Mouse (Mus musculus): Measurements from ENCODE around the gene Nckap5. TPM values are rescaled to one million over a fixed set of nuclear protein-coding genes. Genes with fewer than 3 reads are reported as not detected.

Nckap5 gene
- polyA plus RNA-seq, 1 experiment from 2014 or later: 2.7 TPM

- no peak for ATAC-seq (ENCODE audit: insufficient number of reproducible peaks, low FRiP score, low TSS enrichment, low read depth)
- no peak overlapping the region for H3K9ac ChIP-seq (ENCODE audit: low read length)
Observed at GRCm38 (mm10) chr1:126760386-126760785, 70.2 kb downstream of the Nckap5 start.

GRCm38 (mm10) chr1:126755682-126756081, 74.9 kb downstream of the Nckap5 start:
- Histone ChIP-seq H3K9ac (ENCODE audit: low read length) (no peak overlapping the region), H3K27me3 (ENCODE audit: control insufficient read depth, insufficient read depth, low read length) (no peaks in the 10 kb centered on the region), H3K27ac (replicated peaks; ENCODE audit: low read depth, low read length) (no peak overlapping the region), H3K36me3 (ENCODE audit: control insufficient read depth, insufficient read depth, low read length) (no peaks in the 10 kb centered on the region), H3K4me1 (ENCODE audit: control insufficient read depth, insufficient read depth, low read length) (no peaks in the 10 kb centered on the region), H3K4me3 (ENCODE audit: low read depth, low read length) (no peak overlapping the region), H3K4me2 (ENCODE audit: low read depth, severe bottlenecking) (no peak overlapping the region), H3K9me3 (ENCODE audit: control insufficient read depth, low read length) (no peaks in the 10 kb centered on the region)
- 40% methylated on average over 5 of the region's 5 CpGs for WGBS
- no peak for ATAC-seq (ENCODE audit: insufficient number of reproducible peaks, low FRiP score, low TSS enrichment, low read depth)
- DNase-seq (ENCODE audit: low spot score): no peak

More at GRCm38 (mm10) chr1:126760386-126760785, 70.2 kb downstream of the Nckap5 start:
- DNase-seq (ENCODE audit: low spot score): no peak
- no peaks in the 10 kb centered on the region for H3K36me3 ChIP-seq (ENCODE audit: control insufficient read depth, insufficient read depth, low read length)
- no peaks in the 10 kb centered on the region for H3K9me3 ChIP-seq (ENCODE audit: control insufficient read depth, low read length)
- 79% methylated on average over 2 of the region's 2 CpGs for WGBS
- no peak overlapping the region for H3K4me2 ChIP-seq (ENCODE audit: low read depth, severe bottlenecking)
- no peaks in the 10 kb centered on the region for H3K27me3 ChIP-seq (ENCODE audit: control insufficient read depth, insufficient read depth, low read length)
- no peaks in the 10 kb centered on the region for H3K4me1 ChIP-seq (ENCODE audit: control insufficient read depth, insufficient read depth, low read length)
- no peak overlapping the region for H3K27ac ChIP-seq (replicated peaks; ENCODE audit: low read depth, low read length)
- H3K4me3 ChIP-seq (ENCODE audit: low read depth, low read length): no peak overlapping the region

GRCm38 (mm10) chr1:126753611-126754010, 77.0 kb downstream of the Nckap5 start:
- Histone ChIP-seq H3K27ac (replicated peaks; ENCODE audit: low read depth, low read length) (no peak overlapping the region), H3K9me3 (ENCODE audit: control insufficient read depth, low read length) (no peaks in the 10 kb centered on the region), H3K4me2 (ENCODE audit: low read depth, severe bottlenecking) (no peak overlapping the region), H3K9ac (ENCODE audit: low read length) (no peak overlapping the region), H3K4me3 (ENCODE audit: low read depth, low read length) (no peak overlapping the region), H3K4me1 (ENCODE audit: control insufficient read depth, insufficient read depth, low read length) (no peaks in the 10 kb centered on the region), H3K27me3 (ENCODE audit: control insufficient read depth, insufficient read depth, low read length) (no peaks in the 10 kb centered on the region), H3K36me3 (ENCODE audit: control insufficient read depth, insufficient read depth, low read length) (no peaks in the 10 kb centered on the region)
- DNase-seq (ENCODE audit: low spot score) (no peak), ATAC-seq (ENCODE audit: insufficient number of reproducible peaks, low FRiP score, low TSS enrichment, low read depth) (no peak)

- H3K4me3 ChIP-seq (ENCODE audit: low read depth, low read length): no peak overlapping the region
- H3K27me3 ChIP-seq (ENCODE audit: control insufficient read depth, insufficient read depth, low read length): no peaks in the 10 kb centered on the region
- H3K27ac ChIP-seq (replicated peaks; ENCODE audit: low read depth, low read length): no peak overlapping the region
- no peaks in the 10 kb centered on the region for H3K4me1 ChIP-seq (ENCODE audit: control insufficient read depth, insufficient read depth, low read length)
- H3K4me2 ChIP-seq (ENCODE audit: low read depth, severe bottlenecking): no peak overlapping the region
- H3K36me3 ChIP-seq (ENCODE audit: control insufficient read depth, insufficient read depth, low read length): no peaks in the 10 kb centered on the region
- ATAC-seq (ENCODE audit: insufficient number of reproducible peaks, low FRiP score, low TSS enrichment, low read depth): no peak
- 81% methylated on average over 13 of the region's 13 CpGs for WGBS
- DNase-seq (ENCODE audit: low spot score): no peak
- H3K9me3 ChIP-seq (ENCODE audit: control insufficient read depth, low read length): no peaks in the 10 kb centered on the region
- no peak overlapping the region for H3K9ac ChIP-seq (ENCODE audit: low read length)
Observed at GRCm38 (mm10) chr1:126752247-126753037, 78.2 kb downstream of the Nckap5 start.

- Histone ChIP-seq H3K4me2 (ENCODE audit: low read depth, severe bottlenecking) (no peak overlapping the region), H3K36me3 (ENCODE audit: control insufficient read depth, insufficient read depth, low read length) (no peaks in the 10 kb centered on the region), H3K27me3 (ENCODE audit: control insufficient read depth, insufficient read depth, low read length) (no peaks in the 10 kb centered on the region), H3K4me1 (ENCODE audit: control insufficient read depth, insufficient read depth, low read length) (no peaks in the 10 kb centered on the region), H3K27ac (replicated peaks; ENCODE audit: low read depth, low read length) (no peak overlapping the region), H3K9ac (ENCODE audit: low read length) (no peak overlapping the region), H3K4me3 (ENCODE audit: low read depth, low read length) (no peak overlapping the region), H3K9me3 (ENCODE audit: control insufficient read depth, low read length) (no peaks in the 10 kb centered on the region)
- DNase-seq (ENCODE audit: low spot score) (no peak), ATAC-seq (ENCODE audit: insufficient number of reproducible peaks, low FRiP score, low TSS enrichment, low read depth) (no peak)
- 58% methylated on average over 6 of the region's 6 CpGs for WGBS
Observed at GRCm38 (mm10) chr1:126751137-126751536, 79.5 kb downstream of the Nckap5 start.

- no peak overlapping the region for H3K4me2 ChIP-seq (ENCODE audit: low read depth, severe bottlenecking)
- no peaks in the 10 kb centered on the region for H3K36me3 ChIP-seq (ENCODE audit: control insufficient read depth, insufficient read depth, low read length)
- DNase-seq (ENCODE audit: low spot score): no peak
- WGBS: 97% methylated on average over 3 of the region's 3 CpGs
- H3K9ac ChIP-seq (ENCODE audit: low read length): no peak overlapping the region
- no peaks in the 10 kb centered on the region for H3K27me3 ChIP-seq (ENCODE audit: control insufficient read depth, insufficient read depth, low read length)
- no peak overlapping the region for H3K27ac ChIP-seq (replicated peaks; ENCODE audit: low read depth, low read length)
- H3K9me3 ChIP-seq (ENCODE audit: control insufficient read depth, low read length): no peaks in the 10 kb centered on the region
- H3K4me3 ChIP-seq (ENCODE audit: low read depth, low read length): no peak overlapping the region
- H3K4me1 ChIP-seq (ENCODE audit: control insufficient read depth, insufficient read depth, low read length): no peaks in the 10 kb centered on the region
- no peak for ATAC-seq (ENCODE audit: insufficient number of reproducible peaks, low FRiP score, low TSS enrichment, low read depth)
Observed at GRCm38 (mm10) chr1:126750156-126750555, 80.4 kb downstream of the Nckap5 start.

GRCm38 (mm10) chr1:126747914-126748313, 82.7 kb downstream of the Nckap5 start:
- Histone ChIP-seq H3K36me3 (ENCODE audit: control insufficient read depth, insufficient read depth, low read length) (no peaks in the 10 kb centered on the region), H3K27ac (replicated peaks; ENCODE audit: low read depth, low read length) (no peak overlapping the region), H3K27me3 (ENCODE audit: control insufficient read depth, insufficient read depth, low read length) (no peaks in the 10 kb centered on the region), H3K9ac (ENCODE audit: low read length) (no peak overlapping the region), H3K9me3 (ENCODE audit: control insufficient read depth, low read length) (no peaks in the 10 kb centered on the region), H3K4me1 (ENCODE audit: control insufficient read depth, insufficient read depth, low read length) (no peaks in the 10 kb centered on the region), H3K4me3 (ENCODE audit: low read depth, low read length) (no peak overlapping the region), H3K4me2 (ENCODE audit: low read depth, severe bottlenecking) (no peak overlapping the region)
- 77% methylated on average over 4 of the region's 4 CpGs for WGBS
- ATAC-seq (ENCODE audit: insufficient number of reproducible peaks, low FRiP score, low TSS enrichment, low read depth) (no peak), DNase-seq (ENCODE audit: low spot score) (no peak)

GRCm38 (mm10) chr1:126745482-126746136, 85.0 kb downstream of the Nckap5 start:
- Histone ChIP-seq H3K27me3 (ENCODE audit: control insufficient read depth, insufficient read depth, low read length) (no peaks in the 10 kb centered on the region), H3K4me2 (ENCODE audit: low read depth, severe bottlenecking) (no peak overlapping the region), H3K36me3 (ENCODE audit: control insufficient read depth, insufficient read depth, low read length) (no peaks in the 10 kb centered on the region), H3K4me3 (ENCODE audit: low read depth, low read length) (no peak overlapping the region), H3K4me1 (ENCODE audit: control insufficient read depth, insufficient read depth, low read length) (no peaks in the 10 kb centered on the region), H3K9ac (ENCODE audit: low read length) (no peak overlapping the region), H3K9me3 (ENCODE audit: control insufficient read depth, low read length) (no peaks in the 10 kb centered on the region), H3K27ac (replicated peaks; ENCODE audit: low read depth, low read length) (no peak overlapping the region)
- 49% methylated on average over 4 of the region's 4 CpGs for WGBS
- ATAC-seq (ENCODE audit: insufficient number of reproducible peaks, low FRiP score, low TSS enrichment, low read depth) (no peak), DNase-seq (ENCODE audit: low spot score) (no peak)

All from limb, embryonic 11.5 days (tissue).